Mouse (Mus musculus) embryonic fibroblast, embryonic 13.5 days (primary cell): ENCODE measurements at regions not wholly inside any gene's neighbourhood (a gene's known extent, or its start where the extent isn't known, plus 50 kb on each side); places are given as distances from the start of the nearest gene placed in this dataset.

Experiments
- CTCF ChIP-seq: IDR thresholded peaks from 2 replicates; pipeline ENCODE4 v1.5.1; 2011; ENCODE audit warnings: mild to moderate bottlenecking, control low read depth, low read length, moderate library complexity, borderline replicate concordance; ENCODE audit not compliant: insufficient read depth
- POLR2A ChIP-seq: IDR thresholded peaks from 2 replicates; pipeline ENCODE4 v1.6.1; 2011; ENCODE audit warnings: low read depth, mild to moderate bottlenecking, control low read depth, low read length, moderate library complexity

DNA sequence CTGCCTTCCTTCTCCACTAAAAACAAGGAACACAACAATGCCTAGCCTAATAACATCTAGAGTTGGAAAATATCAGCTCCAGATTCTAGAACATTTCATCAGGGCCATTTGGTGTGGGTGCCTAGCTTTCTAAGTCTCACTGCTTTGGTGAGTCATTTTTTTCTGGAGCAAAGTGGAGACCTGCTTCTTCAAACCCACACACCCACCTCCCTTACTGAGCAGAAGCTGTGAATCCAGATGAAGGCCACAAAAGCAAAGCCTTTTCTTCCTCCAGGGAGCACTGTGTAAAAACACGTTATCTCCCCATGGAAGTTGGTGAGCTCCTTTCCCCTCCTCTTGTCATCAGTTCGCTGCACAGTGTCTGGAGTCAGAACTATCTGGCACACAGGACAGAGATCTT, 294.1 kb downstream of the Mex3b start:
- no peak for TF ChIP-seq POLR2A
- no peak for TF ChIP-seq CTCF
